Mouse (Mus musculus): ENCODE results near the gene Arhgap4.

DNA sequence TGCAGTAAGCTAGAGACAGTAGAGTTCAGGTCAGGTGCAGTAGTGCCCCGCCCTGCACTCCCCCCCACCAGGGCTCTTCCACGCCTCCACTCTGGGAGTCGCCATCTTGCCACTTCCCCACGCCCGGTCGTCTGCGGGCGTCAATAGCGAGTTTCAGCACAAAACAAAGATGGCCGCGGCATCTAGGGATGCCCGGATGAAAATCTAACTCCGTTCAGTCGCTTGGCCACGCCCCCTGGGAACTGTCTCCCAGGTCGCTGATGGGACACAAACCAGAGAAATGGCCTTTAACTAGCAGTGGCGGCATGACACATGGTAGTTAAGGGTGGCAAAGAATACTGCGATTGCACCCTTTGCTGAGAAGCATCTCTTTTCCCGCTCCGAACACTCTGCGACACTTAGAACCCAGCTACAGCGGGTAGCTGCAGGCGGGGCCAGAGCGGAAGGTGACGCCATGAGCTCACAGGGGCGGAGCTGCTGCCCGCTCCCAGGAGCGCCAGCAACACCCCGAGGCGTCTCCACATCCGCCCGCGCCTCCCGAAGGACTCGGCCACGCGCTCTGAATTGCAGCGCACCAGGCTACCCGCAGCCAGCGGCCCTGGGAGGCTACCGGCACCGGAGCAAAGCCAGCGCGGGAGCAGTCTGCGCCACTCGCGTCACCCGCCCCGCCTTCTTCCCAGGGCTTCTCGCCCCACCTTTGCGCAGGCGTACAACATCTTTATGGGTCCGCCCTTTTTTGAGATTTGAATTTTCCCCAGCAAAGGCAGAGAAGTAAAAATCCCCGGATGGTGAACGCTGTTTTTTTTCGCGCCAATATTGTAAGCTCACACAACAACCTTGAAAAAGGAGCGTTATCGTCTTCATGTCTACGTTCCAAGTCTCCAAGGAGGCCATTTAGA, 45.8 kb upstream of the Arhgap4 start:
- TF ChIP-seq CTCF (IDR thresholded peaks at IDR 0.05; ENCODE audit: low read depth, low read length) (no peak), TAL1 (conservative IDR thresholded peaks at IDR 0.05; ENCODE audit: low read depth, low read length) (no peak), POLR2AphosphoS5 (IDR thresholded peaks at IDR 0.05; ENCODE audit: insufficient replicate concordance, low read depth, low read length) (no peak)
